Comparison of ENCODE assay signal across 8 mouse cellular contexts in the genomic region with DNA sequence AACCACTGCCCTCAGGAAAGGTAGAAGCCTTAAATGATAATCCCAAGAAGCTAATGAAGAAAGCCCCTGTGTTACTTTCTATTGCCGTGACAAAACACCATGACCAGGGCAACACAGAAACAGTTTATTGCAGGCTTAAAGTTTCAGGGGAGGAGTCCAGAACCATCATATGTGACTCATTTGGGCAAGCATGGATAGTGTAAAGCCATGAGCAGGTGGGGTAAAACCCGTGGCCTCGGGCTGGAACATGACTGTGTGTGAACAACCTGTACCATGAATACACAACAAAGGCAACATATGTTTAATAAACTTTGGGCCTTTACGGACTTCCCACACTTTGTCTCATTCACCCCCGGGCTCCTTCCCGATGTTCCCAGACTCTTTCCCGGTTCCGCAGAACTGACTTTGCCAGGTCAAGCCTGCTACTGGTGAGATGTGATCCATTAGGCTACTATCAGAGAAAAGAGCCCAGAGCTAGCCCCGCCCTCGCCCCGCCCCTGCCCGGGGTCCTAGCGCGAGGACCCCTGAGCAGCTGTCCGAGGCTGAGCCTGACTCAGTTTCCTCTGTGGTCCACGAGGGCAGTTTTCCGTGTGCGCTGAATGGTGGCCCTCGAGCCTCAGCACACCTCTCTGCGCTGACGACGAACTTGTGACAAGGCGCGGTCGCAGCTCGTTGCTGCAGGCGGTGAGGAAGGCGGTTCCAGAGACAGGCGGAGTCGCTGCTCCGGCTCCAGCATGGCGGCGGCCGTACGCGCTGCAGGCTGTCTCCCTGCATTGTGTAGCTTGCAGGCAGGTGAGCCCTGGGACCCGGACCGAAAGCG. TPM values are rescaled to one million over a fixed set of nuclear protein-coding genes. Genes with fewer than 3 reads are reported as not detected.
DNase-seq lines count a peak whose midpoint lies in the region; ATAC-seq lines count a peak whose summit lies in the region.

A gene (minus strand): TSS at position 401 of the 820 bp plus-strand sequence.
A gene (plus strand): TSS at position 529 of the 820 bp plus-strand sequence.

- no peaks in the 10 kb centered on the region for H3K27me3 ChIP-seq in hindbrain, embryonic 12.5 days

- peaks cover 28% of the 10 kb centered on the region for H3K4me1 ChIP-seq in hindbrain, embryonic 12.5 days

- H3K9me3 ChIP-seq in hindbrain, embryonic 12.5 days (replicated peaks), result no peaks in the 10 kb centered on the region

- peak; percentile 81 for ATAC-seq in hindbrain, embryonic 12.5 days (ENCODE audit: low FRiP score)

- H3K4me2 ChIP-seq in hindbrain, embryonic 12.5 days (replicated peaks), result peak within 1 kb of the TSS; percentile 73

- WGBS in hindbrain, embryonic 12.5 days, result 6% methylated on average over 39 of the region's 39 CpGs

- peak within 1 kb of the TSS; percentile 93 for H3K27ac ChIP-seq in hindbrain, embryonic 12.5 days

- peaks cover 12% of the 10 kb centered on the region; the same call in 1 of the 2 replicates for H3K36me3 ChIP-seq in hindbrain, embryonic 12.5 days

- H3K4me3 ChIP-seq in hindbrain, embryonic 12.5 days, result peak within 1 kb of the TSS; percentile 88

- peak; percentile 90 for DNase-seq in NIH3T3 (ENCODE audit: low read depth)
- peak; percentile 94 for DNase-seq in cerebellum, postnatal 10 days
- DNase-seq in frontal cortex, postnatal 10 days (ENCODE audit: low spot score in 2 of 2), result peak; percentile 68 to 74
- peak; percentile 80 to 92 for DNase-seq in layer of hippocampus, postnatal 14 days (ENCODE audit: low spot score in 2 of 2)
- peak; percentile 86 for DNase-seq in lung, postnatal 14 days
- peak; percentile 71 for DNase-seq in retina, adult 2 months (ENCODE audit: low read depth, low spot score)
- peak; percentile 76 to 84 for DNase-seq in thymus, postnatal 36 days

- peak within 1 kb of the TSS; percentile 81 for H3K9ac ChIP-seq in hindbrain, embryonic 12.5 days

RNA-seq across cellular contexts. Expression of the first gene that starts in this region (rescaled TPM):
- 8.0 and 8.4 TPM in 2 replicates for polyA plus RNA-seq in hindbrain, embryonic 12.5 days (2016; fragmentation: Nextera tagmentation; extraction: Ambion mirVana)
- total RNA-seq in layer of hippocampus, postnatal 14 days (2021), result 1 to 10 TPM; 7.5 to 7.6 TPM

RNA-seq across cellular contexts. Expression of the second gene that starts in this region (rescaled TPM):
- 141 and 149 TPM in 2 replicates for polyA plus RNA-seq in hindbrain, embryonic 12.5 days (2016; fragmentation: Nextera tagmentation; extraction: Ambion mirVana)
- 10 to 100 TPM; 86.9 to 91.8 TPM for total RNA-seq in layer of hippocampus, postnatal 14 days (2021)

Comparison
In these comparisons a context has a peak if more than half of its experiments do, and no peak if none do; other contexts are left out.
1. Peak in every context shown above with its lines: DNase-seq, ATAC-seq, H3K4me3 ChIP-seq and H3K27ac ChIP-seq.